Mouse (Mus musculus) CH12.LX (cell line): ENCODE data around the gene Dhcr7. TPM values are rescaled to one million over a fixed set of nuclear protein-coding genes. Genes with fewer than 3 reads are reported as not detected.

ENCODE experiments used
- DNase-seq: peaks from one replicate; pipeline ENCODE4 v3.0.0-alpha.2; 2013; ENCODE audit errors: extremely low read depth
- H3K27ac ChIP-seq: 2 replicates; pipeline ENCODE4 v1.5.1; 2012; ENCODE audit warnings: low read depth, mild to moderate bottlenecking, control low read depth, moderate library complexity; ENCODE audit not compliant: insufficient read depth
- H3K27me3 ChIP-seq: replicated peaks from 2 replicates; pipeline ENCODE3; 2012; ENCODE audit warnings: inconsistent platforms
- H3K36me3 ChIP-seq, 2 experiments: replicated peaks in 1 of 2; 2 replicates each; pipeline versions ENCODE3 to v1.6.1; 2012; ENCODE audit warnings: inconsistent platforms in 1 of 2, low read length in 1 of 2, mild to moderate bottlenecking in 1 of 2, mixed read lengths in 1 of 2, moderate library complexity in 1 of 2; ENCODE audit not compliant: control insufficient read depth in 1 of 2, insufficient read depth in 1 of 2
- H3K4me1 ChIP-seq, 2 experiments: 2 replicates each; pipeline ENCODE4 v1.6.1; 2012; ENCODE audit warnings: inconsistent platforms in 1 of 2, moderate library complexity in 1 of 2; ENCODE audit not compliant: insufficient read depth in 2 of 2, control insufficient read depth in 1 of 2
- H3K4me2 ChIP-seq: 2 replicates; pipeline ENCODE4 v1.6.1; 2012; ENCODE audit warnings: low read depth, mild to moderate bottlenecking, control low read depth; ENCODE audit not compliant: poor library complexity, insufficient read depth, severe bottlenecking
- H3K4me3 ChIP-seq, 3 experiments: fragments of 150-350 bp in 1 of 3; sonication (generic) in 1 of 3; replicated peaks in 1 of 3; 2 replicates each; pipeline versions ENCODE3 to v1.5.1; 2011 to 2012; ENCODE audit warnings: low read depth in 2 of 3, low read length in 2 of 3, mild to moderate bottlenecking in 2 of 3, moderate library complexity in 2 of 3, control low read depth in 1 of 3, improper control_type of control experiment in 1 of 3, inconsistent platforms in 1 of 3, mixed read lengths in 1 of 3; ENCODE audit not compliant: poor library complexity in 1 of 3
- H3K79me2 ChIP-seq: replicated peaks from 2 replicates; pipeline ENCODE4 v1.6.1; 2012; ENCODE audit warnings: mild to moderate bottlenecking, moderate library complexity; ENCODE audit not compliant: control insufficient read depth, poor library complexity, insufficient read depth, severe bottlenecking; ENCODE audit errors: extremely low read depth
- H3K9ac ChIP-seq: 2 replicates; pipeline ENCODE4 v1.6.1; 2012; ENCODE audit warnings: low read depth, mild to moderate bottlenecking, control low read depth, moderate library complexity; ENCODE audit not compliant: insufficient read depth
- H3K9me3 ChIP-seq: replicated peaks from 2 replicates; pipeline ENCODE3; 2012; ENCODE audit warnings: low read length, inconsistent platforms, mixed read lengths
- CHD2 ChIP-seq: IDR thresholded peaks from 2 replicates; pipeline ENCODE4 v1.6.1; 2011; ENCODE audit warnings: low read length, improper control_type of control experiment
- E2F4 ChIP-seq: IDR thresholded peaks from 2 replicates; pipeline ENCODE4 v1.6.1; 2011; ENCODE audit warnings: low read depth, low read length, improper control_type of control experiment; ENCODE audit not compliant: insufficient replicate concordance
- ELF1 ChIP-seq: IDR thresholded peaks from 2 replicates; pipeline ENCODE4 v1.6.1; 2014; ENCODE audit warnings: low read depth, mild to moderate bottlenecking, inconsistent platforms, low read length, improper control_type of control experiment
- EP300 ChIP-seq: IDR thresholded peaks from 2 replicates; pipeline ENCODE4 v1.6.1; 2011; ENCODE audit warnings: low read length, improper control_type of control experiment
- GABPA ChIP-seq: IDR thresholded peaks from 2 replicates; pipeline ENCODE4 v1.6.1; 2012; ENCODE audit warnings: low read depth, low read length, improper control_type of control experiment, inconsistent platforms; ENCODE audit not compliant: insufficient replicate concordance
- HCFC1 ChIP-seq: IDR thresholded peaks from 2 replicates; pipeline ENCODE4 v1.6.1; 2012; ENCODE audit warnings: low read depth, mild to moderate bottlenecking, inconsistent platforms, low read length, improper control_type of control experiment
- IRF4 ChIP-seq: IDR thresholded peaks from 2 replicates; pipeline ENCODE4 v1.6.1; 2014; ENCODE audit warnings: low read depth, mild to moderate bottlenecking, inconsistent platforms, low read length, improper control_type of control experiment
- JUND ChIP-seq: conservative IDR thresholded peaks from 2 replicates; pipeline ENCODE4 v1.6.1; 2011; ENCODE audit warnings: low read depth, low read length, improper control_type of control experiment
- KAT2A ChIP-seq: IDR thresholded peaks from 2 replicates; pipeline ENCODE4 v1.6.1; 2012; ENCODE audit warnings: low read length, improper control_type of control experiment, inconsistent platforms; ENCODE audit not compliant: insufficient replicate concordance
- MAFK ChIP-seq: IDR thresholded peaks from 2 replicates; pipeline ENCODE4 v1.6.1; 2011; ENCODE audit warnings: low read length, improper control_type of control experiment; ENCODE audit not compliant: insufficient replicate concordance
- MAZ ChIP-seq: IDR thresholded peaks from 2 replicates; pipeline ENCODE4 v1.6.1; 2012; ENCODE audit warnings: low read depth, mild to moderate bottlenecking, inconsistent platforms, low read length, improper control_type of control experiment, moderate library complexity
- MEF2A ChIP-seq: IDR thresholded peaks from 2 replicates; pipeline ENCODE4 v1.6.1; 2014; ENCODE audit warnings: low read depth, mild to moderate bottlenecking, inconsistent platforms, low read length, improper control_type of control experiment, borderline replicate concordance
- MYC ChIP-seq: IDR thresholded peaks from 2 replicates; pipeline ENCODE4 v1.6.1; 2011; ENCODE audit warnings: low read depth, mild to moderate bottlenecking, improper control_type of control experiment, low read length
- NELFE ChIP-seq: IDR thresholded peaks from 2 replicates; pipeline ENCODE4 v1.6.1; 2011; ENCODE audit warnings: low read depth, low read length, improper control_type of control experiment
- NRF1 ChIP-seq: IDR thresholded peaks from 2 replicates; pipeline ENCODE4 v1.6.1; 2014; ENCODE audit warnings: low read depth, mild to moderate bottlenecking, inconsistent platforms, low read length, improper control_type of control experiment, moderate library complexity
- PAX5 ChIP-seq: IDR thresholded peaks from 2 replicates; pipeline ENCODE4 v1.6.1; 2012; ENCODE audit warnings: low read length, inconsistent platforms, mixed read lengths
- POLR2A ChIP-seq: IDR thresholded peaks from 2 replicates; pipeline ENCODE4 v1.6.1; 2011; ENCODE audit warnings: low read depth, mild to moderate bottlenecking, improper control_type of control experiment, low read length
- POLR2AphosphoS2 ChIP-seq: IDR thresholded peaks from 2 replicates; pipeline ENCODE4 v1.6.1; 2011; ENCODE audit warnings: low read depth, low read length, improper control_type of control experiment
- RAD21 ChIP-seq: IDR thresholded peaks from 2 replicates; pipeline ENCODE4 v1.6.1; 2011; ENCODE audit warnings: low read depth, mild to moderate bottlenecking, low read length, improper control_type of control experiment, moderate library complexity
- RCOR1 ChIP-seq: conservative IDR thresholded peaks from 2 replicates; pipeline ENCODE4 v1.6.1; 2012; ENCODE audit warnings: low read depth, mild to moderate bottlenecking, inconsistent platforms, low read length, improper control_type of control experiment
- SIN3A ChIP-seq: IDR thresholded peaks from 2 replicates; pipeline ENCODE4 v1.6.1; 2012; ENCODE audit warnings: low read length, improper control_type of control experiment, inconsistent platforms
- SMC3 ChIP-seq: IDR thresholded peaks from 2 replicates; pipeline ENCODE4 v1.6.1; 2011; ENCODE audit warnings: low read depth, low read length, improper control_type of control experiment
- TCF12 ChIP-seq: IDR thresholded peaks from 2 replicates; pipeline ENCODE4 v1.6.1; 2014; ENCODE audit warnings: low read depth, mild to moderate bottlenecking, inconsistent platforms, low read length, improper control_type of control experiment
- UBTF ChIP-seq: IDR thresholded peaks from 2 replicates; pipeline ENCODE4 v1.6.1; 2012; ENCODE audit warnings: low read depth, mild to moderate bottlenecking, inconsistent platforms, low read length, improper control_type of control experiment, moderate library complexity
- USF1 ChIP-seq: IDR thresholded peaks from 2 replicates; pipeline ENCODE4 v1.6.1; 2014; ENCODE audit warnings: low read depth, mild to moderate bottlenecking, inconsistent platforms, low read length, improper control_type of control experiment
- ZC3H11A ChIP-seq: IDR thresholded peaks from 2 replicates; pipeline ENCODE4 v1.6.1; 2012; ENCODE audit warnings: low read depth, mild to moderate bottlenecking, inconsistent platforms, low read length, improper control_type of control experiment
- ZMIZ1 ChIP-seq: IDR thresholded peaks from 2 replicates; pipeline ENCODE4 v1.6.1; 2012; ENCODE audit warnings: low read depth, mild to moderate bottlenecking, inconsistent platforms, low read length, improper control_type of control experiment
- ZNF384 ChIP-seq: IDR thresholded peaks from 2 replicates; pipeline ENCODE4 v1.6.1; 2012; ENCODE audit warnings: low read depth, low read length, improper control_type of control experiment, inconsistent platforms
- dilution Hi-C: fragments of 300-500 bp; cut with MboI; formaldehyde crosslinking; loops from 2 replicates; pipeline ENCODE4 v1.14.3; 2020; ENCODE audit warnings: low sequenced_read_pairs; ENCODE audit not compliant: extremely low pct_unique_long_range_greater_than_20kb, extremely low pct_ligation_motif_present
- in situ Hi-C: fragments of 300-500 bp; cut with MboI; formaldehyde crosslinking; loops from 3 replicates; pipeline ENCODE4 v1.14.3; 2019; ENCODE audit warnings: low sequenced_read_pairs, low pct_ligation_motif_present, low pct_unique_long_range_greater_than_20kb, mixed read lengths
- polyA plus RNA-seq: library from polyadenylated mRNA; unstranded; fragments of >175 nt; gene quantifications from 2 replicates; pipeline ENCODE4 v1.2.1, GENCODE M21; 2012; ENCODE audit warnings: low read depth; ENCODE audit not compliant: insufficient read length
- total RNA-seq, 2 experiments: library from RNA; depleted of rRNA; stranded (reverse); fragments of 300-350 nt in 1 of 2; fragments of >200 nt in 1 of 2; gene quantifications; 2 replicates each; pipeline ENCODE4 v1.2.3; 2012 to 2014

The Dhcr7 gene
- total and polyA plus RNA-seq, 3 experiments: 18.1 to 60.3 (median 22.1) TPM

DNA sequence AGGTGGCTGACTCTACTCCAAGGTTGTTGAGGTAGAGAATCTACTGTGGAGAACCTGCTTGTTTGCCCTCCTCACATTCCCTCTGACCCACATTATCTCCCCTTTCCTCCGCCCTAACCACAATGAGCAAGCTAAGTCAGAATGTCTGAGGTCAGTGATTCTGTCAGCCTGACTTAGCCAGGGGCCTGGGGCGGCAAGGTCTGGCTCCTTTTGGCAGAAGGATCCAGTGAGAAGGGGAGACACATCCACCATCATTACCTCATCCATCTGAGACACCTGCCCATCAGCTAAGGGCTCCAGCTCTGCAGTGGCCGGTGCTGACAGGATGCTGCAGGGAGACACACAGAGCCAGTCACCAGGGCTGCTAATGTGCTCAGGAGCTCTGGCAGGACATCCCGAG is 24.2 kb upstream of the Dhcr7 start:
- Histone ChIP-seq H3K4me1 (no peaks in the 10 kb centered on the region), H3K4me3 (no peak overlapping the region), H3K27me3 (no peaks in the 10 kb centered on the region), H3K9me3 (no peaks in the 10 kb centered on the region), H3K79me2 (no peaks in the 10 kb centered on the region), H3K27ac (no peak overlapping the region), H3K9ac (no peak overlapping the region), H3K36me3 (peaks cover 34 to 87% of the 10 kb centered on the region in 2 experiments), H3K4me2 (no peak overlapping the region)
- TF ChIP-seq POLR2AphosphoS2 (no peak), RAD21 (no peak), POLR2A (no peak), PAX5 (no peak), E2F4 (no peak), ZNF384 (no peak), HCFC1 (no peak), MAFK (no peak), UBTF (no peak), MAZ (no peak), NELFE (no peak), TCF12 (no peak), SMC3 (no peak)
- in situ Hi-C loops: no loop called here
- dilution Hi-C loops: no loop called here
- DNase-seq: no peak

- Histone ChIP-seq H3K79me2 (no peaks in the 10 kb centered on the region), H3K4me1 (no peaks in the 10 kb centered on the region), H3K9me3 (no peaks in the 10 kb centered on the region), H3K4me2 (no peak overlapping the region), H3K36me3 (peaks cover 47 to 92% of the 10 kb centered on the region in 2 experiments), H3K4me3 (no peak overlapping the region), H3K9ac (no peak overlapping the region), H3K27me3 (no peaks in the 10 kb centered on the region), H3K27ac (no peak overlapping the region)
- TF ChIP-seq KAT2A (no peak), CHD2 (no peak), GABPA (no peak), IRF4 (no peak), SIN3A (no peak), RCOR1 (no peak), TCF12 (no peak), ELF1 (no peak), EP300 (no peak), MAZ (no peak), JUND (no peak), ZC3H11A (no peak), USF1 (no peak), ZMIZ1 (no peak), MYC (no peak), POLR2AphosphoS2 (no peak), NRF1 (no peak), PAX5 (no peak), POLR2A (no peak), MEF2A (no peak)
- no peak for DNase-seq
- dilution Hi-C loops (no loop called here), in situ Hi-C loops (no loop called here)
Measured at GRCm38 (mm10) chr7:143800770-143801169, 22.2 kb upstream of the Dhcr7 start.
